Mouse (Mus musculus) kidney, adult 2 months (tissue): Measurements from ENCODE around the gene Apopt1. TPM values are rescaled to one million over a fixed set of nuclear protein-coding genes. Genes with fewer than 3 reads are reported as not detected.

Source experiments
- DNase-seq: peaks from one replicate; pipeline ENCODE4 v3.0.0; 2021
- H3K27ac ChIP-seq: fragments of 200-500 bp; 2 replicates; pipeline ENCODE4 v1.5.1; 2012; ENCODE audit warnings: low read depth, low read length, control low read depth, inconsistent platforms; ENCODE audit not compliant: insufficient read depth
- H3K27me3 ChIP-seq: fragments of 200-500 bp; replicated peaks from 2 replicates; pipeline ENCODE4 v1.6.1; 2012; ENCODE audit warnings: mild to moderate bottlenecking, moderate library complexity, low read length, inconsistent platforms; ENCODE audit not compliant: control insufficient read depth, insufficient read depth
- H3K36me3 ChIP-seq: fragments of 200-500 bp; 2 replicates; pipeline ENCODE4 v1.6.1; 2012; ENCODE audit warnings: mild to moderate bottlenecking, moderate library complexity, low read length, inconsistent platforms; ENCODE audit not compliant: control insufficient read depth, insufficient read depth
- H3K4me1 ChIP-seq: fragments of 200-500 bp; 2 replicates; pipeline ENCODE4 v1.6.1; 2011; ENCODE audit warnings: low read length; ENCODE audit not compliant: control insufficient read depth, insufficient read depth
- H3K4me3 ChIP-seq: fragments of 200-500 bp; 2 replicates; pipeline ENCODE4 v1.5.1; 2011; ENCODE audit warnings: mild to moderate bottlenecking, low read depth, low read length, control low read depth; ENCODE audit not compliant: insufficient read depth
- CTCF ChIP-seq: fragments of 200-500 bp; conservative IDR thresholded peaks from 2 replicates; pipeline ENCODE4 v1.5.1; 2011; ENCODE audit warnings: low read depth, mild to moderate bottlenecking, control low read depth, low read length, moderate library complexity, mixed read lengths; ENCODE audit not compliant: insufficient read depth, insufficient read length
- POLR2A ChIP-seq: fragments of 200-500 bp; IDR thresholded peaks from one replicate; pipeline ENCODE4 v1.6.1; 2011; ENCODE audit warnings: low read depth, low read length, control low read depth
- WGBS: fragments of 180-500 bp; shearing (Covaris S2); methylation state at CpG from one replicate; pipeline ENCODE4 v1.1.7; 2018; 5-methylcytosine and 5-hydroxymethylcytosine counted together
- polyA plus RNA-seq: library from polyadenylated mRNA; depleted of rRNA; stranded (reverse); fragments of >200 nt; gene quantifications from 2 replicates; pipeline ENCODE4 v1.2.3, GENCODE M21; 2012

Gene Apopt1
- polyA plus RNA-seq, 1 experiment: 68.4 TPM

- H3K27ac ChIP-seq: no peak overlapping the region
- H3K27me3 ChIP-seq: no peaks in the 10 kb centered on the region
These were observed 42.2 kb downstream of the Apopt1 start for GRCm38 (mm10) chr12:111755231-111755630.

DNA sequence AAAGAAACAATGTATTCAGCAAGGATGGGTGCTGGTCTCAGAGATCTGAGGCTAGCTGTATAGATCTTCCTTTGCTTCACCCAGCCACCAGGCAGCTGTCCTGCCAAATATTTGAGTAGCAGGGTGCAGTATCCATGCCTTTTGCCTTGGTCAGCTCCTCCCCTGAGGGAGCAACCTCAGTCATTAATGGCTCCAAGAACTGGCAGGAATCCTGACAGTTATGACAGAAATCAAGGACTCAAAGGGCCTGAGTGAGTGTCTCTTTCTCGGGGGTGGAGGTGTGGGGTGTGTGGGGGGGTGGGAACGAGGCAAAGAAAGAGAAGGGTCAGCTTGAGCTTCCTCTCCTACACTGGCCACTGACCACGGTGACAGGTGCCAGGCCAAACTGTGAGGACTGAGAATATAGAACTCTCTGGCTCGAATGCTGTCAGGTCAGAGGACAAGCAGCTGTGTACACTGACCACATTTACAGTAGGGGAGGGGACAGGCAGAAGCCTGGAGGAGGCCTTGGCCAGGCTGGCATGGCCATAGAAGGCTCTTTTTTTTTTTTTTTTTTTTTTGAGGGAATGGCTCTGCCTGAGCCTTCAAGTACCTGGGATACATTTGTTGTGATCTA, 43.1 kb downstream of the Apopt1 start:
- H3K4me3 ChIP-seq: no peak overlapping the region
- 27% methylated on average over 4 of the region's 4 CpGs for WGBS
- H3K36me3 ChIP-seq: no peaks in the 10 kb centered on the region
- H3K27me3 ChIP-seq: no peaks in the 10 kb centered on the region
- H3K27ac ChIP-seq: no peak overlapping the region
- H3K4me1 ChIP-seq: peaks cover 10% of the 10 kb centered on the region; the same call in 1 of the 2 replicates
- no peak for DNase-seq
- TF ChIP-seq POLR2A (no peak), CTCF (no peak)

More at GRCm38 (mm10) chr12:111755231-111755630, 42.2 kb downstream of the Apopt1 start:
- no peak overlapping the region for H3K4me3 ChIP-seq
- no peak for DNase-seq
- TF ChIP-seq CTCF (no peak), POLR2A (no peak)
- H3K36me3 ChIP-seq: no peaks in the 10 kb centered on the region
- WGBS: 73% methylated on average over 2 of the region's 2 CpGs
- H3K4me1 ChIP-seq: peaks cover 5% of the 10 kb centered on the region; the same call in 1 of the 2 replicates

DNA sequence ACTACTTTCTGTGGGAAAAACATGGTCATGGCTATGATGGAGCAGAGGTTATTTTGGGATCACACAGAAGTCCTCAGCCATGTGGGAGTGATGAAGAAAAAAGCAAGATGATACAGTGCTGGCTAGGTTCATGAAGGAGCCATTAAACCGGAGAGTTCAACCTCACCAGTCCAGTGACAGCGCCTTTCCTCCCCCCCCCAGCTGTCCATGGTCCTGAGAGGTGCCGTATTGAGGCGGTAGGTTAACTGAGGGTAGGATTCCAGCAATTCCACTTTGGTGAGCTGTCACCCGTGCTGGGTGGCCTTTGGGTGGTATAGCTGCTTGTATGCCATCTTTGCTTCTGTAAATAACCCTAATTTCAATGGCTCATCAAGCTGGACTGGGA, 43.6 kb downstream of the Apopt1 start:
- Histone ChIP-seq H3K27ac (no peak overlapping the region), H3K4me1 (peaks cover 10% of the 10 kb centered on the region; the same call in 1 of the 2 replicates), H3K36me3 (no peaks in the 10 kb centered on the region), H3K27me3 (no peaks in the 10 kb centered on the region), H3K4me3 (no peak overlapping the region)
- no peak for DNase-seq
- WGBS: 48% methylated on average over 5 of the region's 5 CpGs
- no peak for TF ChIP-seq POLR2A
- no peak for TF ChIP-seq CTCF

DNA sequence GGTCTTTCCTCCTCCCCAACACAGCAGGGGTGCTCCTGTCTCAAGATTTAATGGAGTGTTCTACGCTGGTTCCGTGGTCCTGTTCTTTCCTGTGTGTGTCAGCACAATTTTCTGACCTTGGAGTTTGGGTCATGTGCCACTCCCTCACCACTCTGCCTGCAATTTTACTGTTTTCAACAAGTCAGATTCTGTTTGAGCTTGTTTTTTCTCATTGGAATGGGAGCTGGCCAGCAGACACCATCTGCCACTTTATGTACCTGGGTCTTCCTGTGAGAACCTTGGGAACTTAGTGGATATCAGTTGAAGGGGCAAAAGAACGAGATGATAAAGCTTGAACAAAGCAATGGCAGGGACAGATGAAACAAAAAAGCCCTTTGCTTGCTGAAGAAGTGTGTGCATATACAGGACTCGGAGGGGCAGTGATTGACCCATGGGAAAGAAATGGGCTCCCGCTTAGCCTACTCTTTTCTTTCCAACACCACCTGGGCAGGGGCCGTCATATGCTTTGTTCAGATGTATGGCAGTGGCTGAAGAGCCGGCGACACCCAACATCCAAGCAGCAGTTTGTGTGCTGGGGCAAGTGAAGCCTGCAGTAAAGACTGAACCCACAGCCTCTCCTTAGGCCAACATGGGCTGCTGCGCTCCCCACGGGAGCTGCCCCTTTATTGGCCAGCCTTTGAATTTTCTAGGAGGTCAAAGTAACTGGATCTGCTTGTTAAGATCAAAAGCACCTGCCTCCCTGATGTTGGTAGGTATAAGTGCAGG, 44.7 kb downstream of the Apopt1 start:
- H3K4me3 ChIP-seq: peak overlapping the region; percentile 64
- H3K4me1 ChIP-seq: peaks cover 10% of the 10 kb centered on the region; the same call in 1 of the 2 replicates
- TF ChIP-seq POLR2A (no peak), CTCF (no peak)
- DNase-seq: peak; percentile 21
- WGBS: 55% methylated on average over 10 of the region's 10 CpGs
- peak overlapping the region; percentile 88 for H3K27ac ChIP-seq
- no peaks in the 10 kb centered on the region for H3K27me3 ChIP-seq
- no peaks in the 10 kb centered on the region for H3K36me3 ChIP-seq

- peak within 1 kb of the TSS; percentile 64 for H3K4me3 ChIP-seq
- H3K27ac ChIP-seq: peak within 1 kb of the TSS; percentile 88
- H3K4me1 ChIP-seq: peaks cover 10% of the 10 kb centered on the region; the same call in 1 of the 2 replicates
- DNase-seq: peak; percentile 79
- 1% methylated on average over 85 of the region's 85 CpGs for WGBS
- H3K27me3 ChIP-seq: no peaks in the 10 kb centered on the region
- H3K36me3 ChIP-seq: no peaks in the 10 kb centered on the region
- TF ChIP-seq CTCF (no peak), POLR2A (peak; percentile 61)
These were observed 45.5 kb downstream of the Apopt1 start, which contains the start of gene Klc1 for GRCm38 (mm10) chr12:111758381-111759175. Gene Klc1, plus strand, starts transcription at chr12:111758849.

DNA sequence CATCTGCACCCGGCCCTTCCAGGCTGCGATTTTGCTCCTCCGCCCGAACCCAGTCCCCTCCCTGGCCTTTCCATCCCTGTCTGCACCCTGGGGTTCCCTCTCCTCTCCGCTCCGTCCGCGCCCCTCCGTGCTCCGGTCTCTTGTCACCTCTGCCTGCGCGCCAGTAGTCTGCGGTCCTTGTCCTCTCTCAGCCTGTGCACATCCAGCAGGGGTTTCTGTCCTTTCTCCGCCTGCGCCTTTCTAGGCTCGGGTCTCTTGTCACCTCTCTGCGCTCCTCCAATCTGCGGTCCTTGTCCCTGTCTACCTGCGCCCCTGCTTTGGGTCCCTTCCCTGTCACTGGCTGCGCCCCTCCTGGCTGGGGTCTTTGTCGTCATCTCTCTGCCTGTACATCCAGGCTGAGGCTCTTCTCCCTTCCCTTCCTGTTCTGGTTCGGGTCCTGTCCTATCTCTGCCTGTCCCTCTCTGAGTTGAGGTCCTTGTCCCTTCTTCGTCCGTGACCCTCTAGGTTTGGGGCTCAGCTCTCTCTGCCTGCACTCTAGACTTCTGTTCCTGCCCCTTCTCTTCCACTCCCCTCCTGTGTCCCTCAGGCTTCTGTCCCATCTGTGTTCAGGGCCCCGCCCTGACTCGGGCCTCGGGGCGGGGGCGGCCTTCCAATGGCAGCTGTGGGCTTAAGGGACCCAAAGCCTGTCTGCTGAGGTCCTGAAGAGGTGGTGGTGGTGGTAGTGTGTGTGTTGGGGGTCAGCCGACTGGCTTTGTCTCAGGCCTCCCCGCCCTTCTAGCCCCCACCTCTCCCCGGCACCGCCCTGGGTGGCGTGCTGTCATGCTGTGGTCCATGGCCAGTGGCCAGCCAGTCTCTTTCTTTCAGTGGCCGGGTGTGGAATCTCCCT, 46.4 kb downstream of the Apopt1 start:
- peak overlapping the region; percentile 49 for H3K27ac ChIP-seq
- H3K4me1 ChIP-seq: peaks cover 10% of the 10 kb centered on the region; the same call in 1 of the 2 replicates
- TF ChIP-seq CTCF (no peak), POLR2A (no peak)
- peak overlapping the region; percentile 64 for H3K4me3 ChIP-seq
- H3K36me3 ChIP-seq: no peaks in the 10 kb centered on the region
- H3K27me3 ChIP-seq: no peaks in the 10 kb centered on the region
- WGBS: 4% methylated on average over 35 of the region's 35 CpGs
- peak; percentile 74 for DNase-seq
